Mouse (Mus musculus) olfactory bulb, adult 2 months (tissue): Measurements from ENCODE around the gene Mark4.

Experiments used
- CTCF ChIP-seq: fragments of 200-500 bp; IDR thresholded peaks from 2 replicates; pipeline ENCODE4 v1.5.1; 2012; ENCODE audit warnings: low read depth, mild to moderate bottlenecking, low read length, moderate library complexity; ENCODE audit not compliant: insufficient read depth
- POLR2A ChIP-seq: fragments of 200-500 bp; IDR thresholded peaks from 2 replicates; pipeline ENCODE4 v1.6.1; 2012; ENCODE audit warnings: mild to moderate bottlenecking, low read depth, low read length, moderate library complexity; ENCODE audit not compliant: insufficient read depth

GRCm38 (mm10) chr7:19432475-19432874, 26.1 kb downstream of the Mark4 start:
- no peak for TF ChIP-seq POLR2A
- TF ChIP-seq CTCF = no peak; the same call in 1 of the 2 replicates
